Mouse (Mus musculus): ENCODE results near the gene Tkfc.
A peak's percentile ranks its signal among the peaks of the same experiment; 100 is the strongest.

DNA sequence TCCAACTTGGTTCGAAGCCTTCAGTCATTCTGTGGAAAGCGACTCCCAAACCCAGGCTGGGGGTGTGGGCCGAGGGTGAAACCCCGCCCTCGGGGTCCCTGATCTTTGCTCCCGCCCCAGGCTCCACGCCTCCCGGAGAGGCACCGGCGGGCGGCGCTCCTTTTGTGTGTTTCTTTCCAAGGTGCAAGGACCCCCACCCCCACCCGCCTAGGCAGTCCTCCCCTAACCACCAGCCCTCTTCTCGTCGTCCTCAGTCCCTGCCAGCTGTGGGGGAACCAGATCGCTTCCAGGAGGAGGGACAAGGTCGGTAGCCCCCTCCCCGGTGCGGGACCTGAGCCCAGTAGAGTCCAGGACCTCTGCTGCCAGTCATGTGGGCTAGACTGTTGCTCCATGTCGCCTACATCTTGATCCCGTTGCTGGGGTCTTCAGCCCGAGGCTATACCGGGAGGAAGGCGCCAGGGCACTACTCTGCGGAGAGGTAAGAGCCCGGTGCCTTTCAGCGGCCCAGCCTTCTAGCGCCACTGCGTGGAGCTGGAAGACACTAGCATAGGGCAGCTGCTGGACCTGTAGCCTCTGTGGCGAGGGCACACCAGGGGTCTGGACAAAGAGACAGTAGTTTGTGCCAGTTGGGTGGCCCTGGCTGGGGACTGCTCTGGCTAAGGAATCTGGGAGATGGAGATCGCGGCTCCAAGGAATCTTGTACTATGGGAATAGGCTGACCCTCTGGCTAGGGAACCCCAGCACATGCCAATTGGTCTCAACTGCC, 28.8 kb upstream of the Tkfc start, which contains the start of gene Vwce:
- TF ChIP-seq CTCF (IDR thresholded peaks at IDR 0.05), result peak; percentile 56
- TF ChIP-seq EP300 (IDR thresholded peaks at IDR 0.05), result no peak
